Comparison of ENCODE assay signal across 11 mouse cellular contexts in genomic region chr2:7395473-7395872, GRCm38 (mm10).
DNase-seq lines count a peak whose midpoint lies in the region; ATAC-seq and TF ChIP-seq lines count a peak whose summit lies in the region.
"Had no signal": no experiment of that assay in that cellular context is flagged by ENCODE, and none has a peak within 500 bp of the region (broad histone marks: within the 10 kb centered on the region; RNA-seq: fewer than 3 reads in every experiment).

No protein-coding gene starts in this region.

- H3K4me2 ChIP-seq in kidney, postnatal 0 days (ENCODE audit: low read length), result 0 out of 2 replicates have a peak overlapping the region, but pooled peaks have one; percentile 15
- H3K4me2 ChIP-seq in forebrain, embryonic 14.5 days (ENCODE audit: low read length), result peak overlapping the region; percentile 42
- H3K4me2 ChIP-seq in midbrain, embryonic 14.5 days (ENCODE audit: low read length), result peak overlapping the region; percentile 53

- no peak for DNase-seq in kidney, postnatal 0 days (ENCODE audit: low spot score)
- no peak for DNase-seq in kidney, adult 8-10 months
- DNase-seq in embryonic facial prominence, embryonic 10.5 days (ENCODE audit: low spot score), result no peak
- DNase-seq in forebrain, embryonic 14.5 days (ENCODE audit: low spot score), result peak; percentile 58
- DNase-seq in midbrain, embryonic 14.5 days, result peak; percentile 71
- DNase-seq in T-cell, adult 2 months (ENCODE audit: low spot score), result no peak
- DNase-seq in gastrocnemius, postnatal 4 days (ENCODE audit: low spot score in 2 of 2), result no peak
- DNase-seq in right cerebral cortex, adult 18-20 months, result no peak
- DNase-seq: gastrocnemius, postnatal 10 days had no signal

- 69% methylated on average over 7 of the region's 7 CpGs for WGBS in kidney, postnatal 0 days
- WGBS in embryonic facial prominence, embryonic 10.5 days, result 52% methylated on average over 7 of the region's 7 CpGs
- 7% methylated on average over 7 of the region's 7 CpGs for WGBS in forebrain, embryonic 14.5 days
- 20% methylated on average over 7 of the region's 7 CpGs for WGBS in midbrain, embryonic 14.5 days

- no peak for ATAC-seq in kidney, postnatal 0 days (replicated peaks; ENCODE audit: low FRiP score, low read depth)
- ATAC-seq in forebrain, embryonic 14.5 days, result peak; percentile 67
- no peak for ATAC-seq in midbrain, embryonic 14.5 days (ENCODE audit: low FRiP score, low TSS enrichment)
- ATAC-seq: Patski had no signal

- no peaks in the 10 kb centered on the region for H3K9me3 ChIP-seq in kidney, postnatal 0 days (replicated peaks; ENCODE audit: low read length)
- no peaks in the 10 kb centered on the region for H3K9me3 ChIP-seq in embryonic facial prominence, embryonic 10.5 days
- H3K9me3 ChIP-seq in forebrain, embryonic 14.5 days (replicated peaks; ENCODE audit: control insufficient read depth, low read length), result no peaks in the 10 kb centered on the region
- no peaks in the 10 kb centered on the region for H3K9me3 ChIP-seq in midbrain, embryonic 14.5 days (ENCODE audit: control insufficient read depth, low read length)

- H3K27ac ChIP-seq in kidney, postnatal 0 days, result no peak overlapping the region
- no peak overlapping the region for H3K27ac ChIP-seq in embryonic facial prominence, embryonic 10.5 days (replicated peaks)
- no peak overlapping the region for H3K27ac ChIP-seq in forebrain, embryonic 14.5 days (ENCODE audit: low read depth, low read length)
- 0 out of 2 replicates have a peak overlapping the region, but pooled peaks have one; percentile 26 for H3K27ac ChIP-seq in midbrain, embryonic 14.5 days (replicated peaks; ENCODE audit: low read depth, low read length)

- H3K4me1 ChIP-seq in kidney, postnatal 0 days (replicated peaks; ENCODE audit: insufficient read depth, low read length), result no peaks in the 10 kb centered on the region
- H3K4me1 ChIP-seq in embryonic facial prominence, embryonic 10.5 days, result peaks cover 4% of the 10 kb centered on the region; the same call in 1 of the 2 replicates
- H3K4me1 ChIP-seq in forebrain, embryonic 14.5 days (ENCODE audit: control insufficient read depth, insufficient read depth, low read length), result no peaks in the 10 kb centered on the region
- no peaks in the 10 kb centered on the region for H3K4me1 ChIP-seq in midbrain, embryonic 14.5 days (ENCODE audit: control insufficient read depth, insufficient read depth, low read length)
- H3K4me1 ChIP-seq: megakaryocyte, embryonic 14.5 days had no signal

- H3K9ac ChIP-seq in kidney, postnatal 0 days (ENCODE audit: low read depth, low read length), result no peak overlapping the region
- peak overlapping the region; percentile 51; the same call in 1 of the 2 replicates for H3K9ac ChIP-seq in forebrain, embryonic 14.5 days (ENCODE audit: low read length)
- peak overlapping the region; percentile 44 for H3K9ac ChIP-seq in midbrain, embryonic 14.5 days (replicated peaks; ENCODE audit: low read length)

- TF ChIP-seq CTCF in kidney, postnatal 0 days (IDR thresholded peaks at IDR 0.05; ENCODE audit: low read depth), result no peak

- no peak overlapping the region for H3K4me3 ChIP-seq in kidney, postnatal 0 days (replicated peaks; ENCODE audit: low read depth, low read length)
- H3K4me3 ChIP-seq in embryonic facial prominence, embryonic 10.5 days, result peak overlapping the region; percentile 21; the same call in 1 of the 2 replicates
- H3K4me3 ChIP-seq in forebrain, embryonic 14.5 days (ENCODE audit: low read depth, low read length), result peak overlapping the region; percentile 23
- peak overlapping the region; percentile 31 for H3K4me3 ChIP-seq in midbrain, embryonic 14.5 days (replicated peaks; ENCODE audit: low read depth, low read length)
- H3K4me3 ChIP-seq: megakaryocyte, embryonic 14.5 days had no signal

- H3K36me3 ChIP-seq in kidney, postnatal 0 days (ENCODE audit: insufficient read depth, low read length), result no peaks in the 10 kb centered on the region
- H3K36me3 ChIP-seq in embryonic facial prominence, embryonic 10.5 days (replicated peaks), result no peaks in the 10 kb centered on the region
- H3K36me3 ChIP-seq in forebrain, embryonic 14.5 days (ENCODE audit: control insufficient read depth, insufficient read depth, low read length), result no peaks in the 10 kb centered on the region
- no peaks in the 10 kb centered on the region for H3K36me3 ChIP-seq in midbrain, embryonic 14.5 days (ENCODE audit: control insufficient read depth, insufficient read depth, low read length)

- no peaks in the 10 kb centered on the region for H3K27me3 ChIP-seq in kidney, postnatal 0 days (ENCODE audit: insufficient read depth, low read length)
- no peaks in the 10 kb centered on the region for H3K27me3 ChIP-seq in embryonic facial prominence, embryonic 10.5 days (replicated peaks; ENCODE audit: low read depth, poor library complexity, severe bottlenecking)
- no peaks in the 10 kb centered on the region for H3K27me3 ChIP-seq in forebrain, embryonic 14.5 days (replicated peaks; ENCODE audit: control insufficient read depth, insufficient read depth, low read length)
- H3K27me3 ChIP-seq in midbrain, embryonic 14.5 days (ENCODE audit: control insufficient read depth, insufficient read depth, low read length), result no peaks in the 10 kb centered on the region
- H3K27me3 ChIP-seq: megakaryocyte, embryonic 14.5 days; Patski had no signal

Comparison
In these comparisons a context has a peak if more than half of its experiments do, and no peak if none do; other contexts are left out.
1. DNase-seq: peak in forebrain, embryonic 14.5 days (single experiment) and midbrain, embryonic 14.5 days (single experiment); none in kidney, postnatal 0 days (single experiment), kidney, adult 8-10 months (0 of 2), embryonic facial prominence, embryonic 10.5 days (single experiment), T-cell, adult 2 months (single experiment), gastrocnemius, postnatal 4 days (0 of 2) and right cerebral cortex, adult 18-20 months (single experiment).
2. Peak in every context shown above with its lines, with median percentiles within 50 percentile points of each other: H3K4me2 ChIP-seq.